Mouse (Mus musculus): ENCODE results near the gene Vmn1r82.

Gene Vmn1r82

GRCm38 (mm10) chr7:12300130-12300529 is at the start of gene Vmn1r82:
Gene Vmn1r82 (plus strand): TSS chr7:12300430.
- DNase-seq (ENCODE audit: low spot score) = no peak

DNA sequence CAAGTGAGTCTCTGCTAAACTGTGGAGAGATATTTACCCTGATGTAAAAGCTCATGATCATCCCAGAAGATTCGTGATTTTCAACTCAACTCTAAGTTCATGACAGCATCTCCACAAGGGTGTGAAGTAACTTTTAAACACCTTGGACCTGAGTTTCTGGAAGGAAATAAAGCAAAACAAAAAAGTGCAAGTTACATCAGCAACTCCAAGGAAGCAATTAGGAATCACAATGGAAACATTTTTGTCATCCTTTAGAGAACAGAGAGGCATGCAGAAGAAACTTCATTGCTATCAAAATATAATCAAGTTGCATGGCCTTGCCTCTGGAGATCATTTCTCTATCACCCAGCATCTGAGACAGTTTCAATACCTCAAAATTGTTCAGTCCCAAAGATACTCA is 32.1 kb upstream of the Vmn1r82 start, which contains the start of gene Vmn1r81:
Gene Vmn1r81 (minus strand): TSS at position 101 of the 400 bp plus-strand sequence.
- DNase-seq (ENCODE audit: low spot score) = no peak

- no peak for DNase-seq (ENCODE audit: low spot score)
Observed at GRCm38 (mm10) chr7:12329381-12329780, 29.2 kb downstream of the Vmn1r82 start, which contains the start of gene Vmn1r83. Gene Vmn1r83 (minus strand): TSS chr7:12329481.

Data from embryo, embryonic 10.5 days (tissue).